Mouse (Mus musculus): ENCODE data around the gene Stx8. TPM values are rescaled to one million over a fixed set of nuclear protein-coding genes. Genes with fewer than 3 reads are reported as not detected.

Gene Stx8
- polyA plus RNA-seq, 1 experiment from 2014 or later: 48.9 TPM

- no peak overlapping the region for H3K4me3 ChIP-seq (ENCODE audit: low read length)
- H3K4me2 ChIP-seq (replicated peaks; ENCODE audit: low read depth, low read length): no peak overlapping the region
- no peak for ATAC-seq (ENCODE audit: low FRiP score, low TSS enrichment)
- no peak overlapping the region for H3K9ac ChIP-seq (replicated peaks; ENCODE audit: low read length)
- no peaks in the 10 kb centered on the region; the same call in 1 of the 2 replicates for H3K27me3 ChIP-seq (ENCODE audit: insufficient read depth, low read length)
- H3K9me3 ChIP-seq (ENCODE audit: low read length): no peaks in the 10 kb centered on the region
- peaks cover 15% of the 10 kb centered on the region for H3K4me1 ChIP-seq (ENCODE audit: insufficient read depth, low read length)
- WGBS: 73% methylated on average over 4 of the region's 4 CpGs
- no peaks in the 10 kb centered on the region for H3K36me3 ChIP-seq (ENCODE audit: insufficient read depth, low read length)
- no peak overlapping the region for H3K27ac ChIP-seq (ENCODE audit: low read length)
Measured at GRCm38 (mm10) chr11:68118679-68119078, 152.7 kb downstream of the Stx8 start.

- 80% methylated on average over 13 of the region's 13 CpGs for WGBS
- no peaks in the 10 kb centered on the region; the same call in 1 of the 2 replicates for H3K27me3 ChIP-seq (ENCODE audit: insufficient read depth, low read length)
Measured at GRCm38 (mm10) chr11:68119136-68119535, 153.1 kb downstream of the Stx8 start.

DNA sequence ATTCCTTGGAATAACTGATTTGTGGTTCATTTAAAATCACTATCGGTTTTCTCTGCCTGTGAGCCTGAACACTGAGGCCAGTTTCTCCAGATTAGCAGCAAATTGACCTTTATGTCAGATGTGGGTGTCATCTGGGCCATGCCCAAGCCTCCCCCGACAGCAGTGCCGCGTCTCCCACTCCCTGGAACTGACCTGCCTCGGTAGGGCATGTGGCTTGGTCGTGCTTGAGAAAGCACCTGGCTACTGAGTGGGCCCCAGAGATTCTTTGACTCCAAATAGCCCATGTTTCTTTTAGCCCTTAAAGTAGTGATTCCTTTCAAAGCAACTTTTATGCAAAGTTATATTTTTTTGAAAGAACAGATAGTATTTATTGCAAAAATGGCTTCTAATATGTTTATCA, 155.3 kb downstream of the Stx8 start:
- Histone ChIP-seq H3K27me3 (ENCODE audit: insufficient read depth, low read length) (no peaks in the 10 kb centered on the region; the same call in 1 of the 2 replicates), H3K9ac (replicated peaks; ENCODE audit: low read length) (no peak overlapping the region), H3K27ac (ENCODE audit: low read length) (no peak overlapping the region), H3K4me1 (ENCODE audit: insufficient read depth, low read length) (peaks cover 15% of the 10 kb centered on the region), H3K4me2 (replicated peaks; ENCODE audit: low read depth, low read length) (no peak overlapping the region), H3K9me3 (ENCODE audit: low read length) (no peaks in the 10 kb centered on the region), H3K4me3 (ENCODE audit: low read length) (no peak overlapping the region), H3K36me3 (ENCODE audit: insufficient read depth, low read length) (no peaks in the 10 kb centered on the region)
- ATAC-seq (ENCODE audit: low FRiP score, low TSS enrichment): no peak
- 24% methylated on average over 6 of the region's 6 CpGs for WGBS

More at GRCm38 (mm10) chr11:68119136-68119535, 153.1 kb downstream of the Stx8 start:
- Histone ChIP-seq H3K36me3 (ENCODE audit: insufficient read depth, low read length) (no peaks in the 10 kb centered on the region), H3K9me3 (ENCODE audit: low read length) (no peaks in the 10 kb centered on the region), H3K4me3 (ENCODE audit: low read length) (no peak overlapping the region), H3K9ac (replicated peaks; ENCODE audit: low read length) (no peak overlapping the region), H3K4me2 (replicated peaks; ENCODE audit: low read depth, low read length) (no peak overlapping the region), H3K27ac (ENCODE audit: low read length) (no peak overlapping the region), H3K4me1 (ENCODE audit: insufficient read depth, low read length) (peaks cover 15% of the 10 kb centered on the region)
- ATAC-seq (ENCODE audit: low FRiP score, low TSS enrichment): no peak

DNA sequence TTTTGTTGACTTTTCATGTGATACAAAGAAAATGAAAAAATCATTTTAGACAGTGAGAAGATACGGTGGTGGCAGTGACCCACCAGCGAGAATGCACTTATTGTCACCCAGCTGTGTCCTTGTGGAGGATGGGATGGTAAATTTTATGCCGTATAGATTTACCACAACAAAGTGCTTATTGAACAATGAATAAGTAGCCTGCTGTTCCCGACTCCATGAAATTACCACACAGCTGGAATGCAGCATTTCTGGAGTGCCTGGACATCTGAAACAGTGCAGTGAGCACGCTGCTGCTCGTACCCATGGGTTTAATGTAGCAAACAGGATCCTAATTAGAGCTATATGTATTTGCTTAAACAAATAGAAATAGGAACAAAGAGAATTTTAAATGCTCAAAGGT, 155.7 kb downstream of the Stx8 start:
- Histone ChIP-seq H3K27me3 (ENCODE audit: insufficient read depth, low read length) (no peaks in the 10 kb centered on the region; the same call in 1 of the 2 replicates), H3K27ac (ENCODE audit: low read length) (no peak overlapping the region), H3K4me1 (ENCODE audit: insufficient read depth, low read length) (peaks cover 15% of the 10 kb centered on the region), H3K4me2 (replicated peaks; ENCODE audit: low read depth, low read length) (no peak overlapping the region), H3K4me3 (ENCODE audit: low read length) (no peak overlapping the region), H3K9ac (replicated peaks; ENCODE audit: low read length) (no peak overlapping the region), H3K9me3 (ENCODE audit: low read length) (no peaks in the 10 kb centered on the region), H3K36me3 (ENCODE audit: insufficient read depth, low read length) (no peaks in the 10 kb centered on the region)
- no peak for ATAC-seq (ENCODE audit: low FRiP score, low TSS enrichment)
- WGBS: 34% methylated on average over 6 of the region's 6 CpGs

DNA sequence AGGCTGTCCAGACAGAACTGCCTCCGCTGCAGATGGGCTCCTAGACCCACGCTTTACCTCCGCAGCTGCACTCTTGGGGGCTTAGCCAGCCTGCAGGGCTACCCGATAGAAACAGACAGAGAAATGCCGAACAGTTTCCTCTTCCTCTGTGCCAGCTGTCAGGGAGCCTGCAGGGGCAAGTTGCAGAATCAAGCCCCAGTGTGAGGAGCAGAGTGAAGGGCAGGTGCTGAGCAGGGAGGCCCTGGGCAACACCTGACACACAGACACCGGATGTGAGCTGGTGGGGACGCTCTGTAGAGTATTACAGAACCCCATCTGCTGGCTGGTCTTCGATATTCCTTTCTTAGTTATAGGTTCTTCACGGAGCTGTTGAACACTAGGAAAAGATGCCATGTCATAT, 160.1 kb downstream of the Stx8 start:
- peaks cover 9% of the 10 kb centered on the region for H3K4me1 ChIP-seq (ENCODE audit: insufficient read depth, low read length)
- H3K4me2 ChIP-seq (replicated peaks; ENCODE audit: low read depth, low read length): no peak overlapping the region
- 89% methylated on average over 9 of the region's 9 CpGs for WGBS

DNA sequence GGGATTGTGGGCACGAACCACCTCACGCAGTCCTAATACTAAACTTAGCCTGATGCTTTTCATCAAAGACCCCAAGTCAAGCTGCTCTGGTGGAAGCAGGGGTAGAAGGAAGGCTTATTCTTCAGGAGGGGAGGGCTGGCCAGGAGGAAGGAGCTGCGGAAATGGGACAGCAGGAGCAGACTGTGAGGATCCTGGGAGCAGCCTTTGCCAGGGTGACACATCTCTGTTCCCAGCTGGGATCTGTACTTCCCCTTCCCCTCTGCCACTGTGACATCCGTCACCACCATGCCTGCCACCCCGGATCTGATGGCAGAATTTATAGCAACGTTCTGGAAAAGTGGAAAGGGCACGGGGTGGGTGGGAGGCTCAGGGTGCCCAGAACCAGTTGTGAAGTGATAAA, 168.5 kb downstream of the Stx8 start:
- H3K4me3 ChIP-seq (ENCODE audit: low read length): no peak overlapping the region
- WGBS: 39% methylated on average over 7 of the region's 7 CpGs
- no peak for ATAC-seq (ENCODE audit: low FRiP score, low TSS enrichment)
- H3K9me3 ChIP-seq (ENCODE audit: low read length): no peaks in the 10 kb centered on the region
- H3K4me1 ChIP-seq (ENCODE audit: insufficient read depth, low read length): peaks cover 15% of the 10 kb centered on the region
- no peak overlapping the region for H3K27ac ChIP-seq (ENCODE audit: low read length)
- no peak overlapping the region for H3K4me2 ChIP-seq (replicated peaks; ENCODE audit: low read depth, low read length)
- no peak overlapping the region for H3K9ac ChIP-seq (replicated peaks; ENCODE audit: low read length)
- no peaks in the 10 kb centered on the region for H3K36me3 ChIP-seq (ENCODE audit: insufficient read depth, low read length)
- H3K27me3 ChIP-seq (ENCODE audit: insufficient read depth, low read length): no peaks in the 10 kb centered on the region

More for the DNA sequence above, 160.1 kb downstream of the Stx8 start:
- Histone ChIP-seq H3K9ac (replicated peaks; ENCODE audit: low read length) (no peak overlapping the region), H3K36me3 (ENCODE audit: insufficient read depth, low read length) (no peaks in the 10 kb centered on the region), H3K9me3 (ENCODE audit: low read length) (no peaks in the 10 kb centered on the region), H3K27me3 (ENCODE audit: insufficient read depth, low read length) (no peaks in the 10 kb centered on the region; the same call in 1 of the 2 replicates), H3K4me3 (ENCODE audit: low read length) (no peak overlapping the region), H3K27ac (ENCODE audit: low read length) (no peak overlapping the region)
- ATAC-seq (ENCODE audit: low FRiP score, low TSS enrichment): no peak

- 12% methylated on average over 9 of the region's 9 CpGs for WGBS
- H3K4me2 ChIP-seq (replicated peaks; ENCODE audit: low read depth, low read length): peak overlapping the region; percentile 8; the same call in 1 of the 2 replicates
- no peaks in the 10 kb centered on the region for H3K27me3 ChIP-seq (ENCODE audit: insufficient read depth, low read length)
- no peaks in the 10 kb centered on the region for H3K9me3 ChIP-seq (ENCODE audit: low read length)
- H3K27ac ChIP-seq (ENCODE audit: low read length): no peak overlapping the region
- H3K4me1 ChIP-seq (ENCODE audit: insufficient read depth, low read length): peaks cover 15% of the 10 kb centered on the region
- no peak overlapping the region for H3K4me3 ChIP-seq (ENCODE audit: low read length)
- no peak overlapping the region for H3K9ac ChIP-seq (replicated peaks; ENCODE audit: low read length)
- no peaks in the 10 kb centered on the region for H3K36me3 ChIP-seq (ENCODE audit: insufficient read depth, low read length)
- ATAC-seq (ENCODE audit: low FRiP score, low TSS enrichment): no peak
Measured at GRCm38 (mm10) chr11:68135350-68135749, 169.4 kb downstream of the Stx8 start.

DNA sequence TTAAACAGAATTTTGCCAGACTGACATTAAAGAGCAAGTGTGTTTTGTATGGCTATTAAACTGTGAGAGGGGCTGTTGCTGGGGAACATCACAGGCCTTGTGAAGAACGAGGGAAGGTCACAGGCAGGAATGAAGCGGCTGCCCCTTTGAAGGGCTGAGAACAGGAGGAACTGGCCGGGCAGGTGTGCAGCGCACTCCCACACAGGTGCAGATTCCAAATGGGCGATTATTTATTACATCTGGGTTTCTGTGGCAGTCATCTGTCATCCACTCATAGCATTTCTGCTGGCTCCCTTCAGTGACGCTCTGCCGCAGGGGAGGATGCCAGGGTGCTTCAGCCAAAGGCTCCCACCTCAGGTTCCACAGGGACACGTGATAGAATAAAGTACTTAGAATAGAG, 170.7 kb downstream of the Stx8 start:
- no peak for ATAC-seq (ENCODE audit: low FRiP score, low TSS enrichment)
- H3K9ac ChIP-seq (replicated peaks; ENCODE audit: low read length): no peak overlapping the region

GRCm38 (mm10) chr11:68142296-68142695, 176.3 kb downstream of the Stx8 start:
- Histone ChIP-seq H3K36me3 (ENCODE audit: insufficient read depth, low read length) (no peaks in the 10 kb centered on the region), H3K9ac (replicated peaks; ENCODE audit: low read length) (no peak overlapping the region), H3K4me1 (ENCODE audit: insufficient read depth, low read length) (peaks cover 25% of the 10 kb centered on the region), H3K27me3 (ENCODE audit: insufficient read depth, low read length) (no peaks in the 10 kb centered on the region), H3K4me2 (replicated peaks; ENCODE audit: low read depth, low read length) (no peak overlapping the region), H3K9me3 (ENCODE audit: low read length) (no peaks in the 10 kb centered on the region), H3K27ac (ENCODE audit: low read length) (no peak overlapping the region), H3K4me3 (ENCODE audit: low read length) (no peak overlapping the region)
- 45% methylated on average over 8 of the region's 8 CpGs for WGBS
- no peak for ATAC-seq (ENCODE audit: low FRiP score, low TSS enrichment)

More for the DNA sequence above, 170.7 kb downstream of the Stx8 start:
- 59% methylated on average over 8 of the region's 8 CpGs for whole genome bisulfite sequencing
- Histone ChIP-seq H3K27me3 (ENCODE audit: insufficient read depth, low read length) (no peaks in the 10 kb centered on the region), H3K4me2 (replicated peaks; ENCODE audit: low read depth, low read length) (no peak overlapping the region), H3K4me3 (ENCODE audit: low read length) (no peak overlapping the region), H3K4me1 (ENCODE audit: insufficient read depth, low read length) (peaks cover 15% of the 10 kb centered on the region), H3K36me3 (ENCODE audit: insufficient read depth, low read length) (no peaks in the 10 kb centered on the region), H3K9me3 (ENCODE audit: low read length) (no peaks in the 10 kb centered on the region), H3K27ac (ENCODE audit: low read length) (no peak overlapping the region)

DNA sequence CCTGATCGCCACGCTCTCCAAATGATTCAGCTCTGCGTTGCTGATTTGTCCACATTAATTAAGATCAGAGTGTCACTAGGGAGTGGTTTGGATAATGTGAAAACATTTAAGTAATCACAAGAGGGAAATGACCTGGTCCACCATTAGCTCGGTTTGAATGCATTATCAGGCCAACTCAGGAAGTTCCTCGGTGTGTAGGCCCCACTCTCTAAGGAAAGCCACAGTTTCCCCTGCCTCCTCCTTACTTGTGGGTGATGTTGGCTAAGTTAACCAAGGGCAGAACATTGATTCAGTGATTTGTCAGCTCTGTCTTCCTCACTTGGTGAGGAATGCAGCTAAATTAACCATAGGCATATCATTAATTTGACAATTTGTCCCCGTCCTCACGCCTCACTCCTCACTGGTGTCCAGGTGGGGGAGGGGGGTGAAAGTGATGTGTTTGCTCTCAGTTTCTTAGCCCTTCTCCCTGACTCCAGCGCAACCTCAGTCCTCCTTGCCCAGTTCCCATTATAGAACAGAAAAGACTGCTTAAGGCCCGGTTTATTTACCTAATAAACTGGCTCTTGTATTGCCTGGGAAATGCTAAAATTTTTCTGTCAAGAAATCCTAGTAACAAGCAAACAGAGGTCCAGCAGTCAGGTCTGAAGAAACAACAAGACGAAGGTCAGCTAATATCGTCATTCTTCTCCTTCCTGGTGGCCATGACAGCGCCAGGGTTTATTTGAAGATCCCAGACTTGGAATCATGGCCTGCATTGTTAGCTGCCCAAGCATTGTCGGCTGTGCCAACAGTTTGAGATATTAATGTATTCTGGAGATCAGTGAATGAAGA, 178.5 kb downstream of the Stx8 start:
- H3K4me2 ChIP-seq (replicated peaks; ENCODE audit: low read depth, low read length): no peak overlapping the region
- no peak overlapping the region for H3K9ac ChIP-seq (replicated peaks; ENCODE audit: low read length)
- H3K4me3 ChIP-seq (ENCODE audit: low read length): no peak overlapping the region
- ATAC-seq (ENCODE audit: low FRiP score, low TSS enrichment): no peak
- peaks cover 25% of the 10 kb centered on the region for H3K4me1 ChIP-seq (ENCODE audit: insufficient read depth, low read length)
- no peaks in the 10 kb centered on the region for H3K27me3 ChIP-seq (ENCODE audit: insufficient read depth, low read length)
- no peak overlapping the region for H3K27ac ChIP-seq (ENCODE audit: low read length)
- no peaks in the 10 kb centered on the region for H3K9me3 ChIP-seq (ENCODE audit: low read length)
- H3K36me3 ChIP-seq (ENCODE audit: insufficient read depth, low read length): no peaks in the 10 kb centered on the region
- WGBS: 50% methylated on average over 13 of the region's 13 CpGs

Measured in kidney, embryonic 16.5 days (tissue).